Mouse (Mus musculus) kidney, adult 18-20 months (tissue): ENCODE results near the gene Cep164.
"Not testable (repeated sequence)": the region's sequence is repeated elsewhere in the genome, so short reads cannot be mapped to it uniquely, and the experiment has no call there.

ENCODE experiments used
- DNase-seq: peaks from one replicate; pipeline ENCODE4 v3.0.0; 2021

Gene Cep164

GRCm38 (mm10) chr9:45783249-45784069 is 45.0 kb downstream of the Cep164 start:
- DNase-seq: no peak

GRCm38 (mm10) chr9:45779201-45779600 is 49.3 kb downstream of the Cep164 start:
- DNase-seq: no peak

GRCm38 (mm10) chr9:45776176-45776575 is 52.3 kb downstream of the Cep164 start:
- not testable (repeated sequence) for DNase-seq

- no peak for DNase-seq
Observed at GRCm38 (mm10) chr9:45774088-45774487, 54.4 kb downstream of the Cep164 start.

- DNase-seq: no peak
Observed at GRCm38 (mm10) chr9:45769596-45769995, 58.9 kb downstream of the Cep164 start.

GRCm38 (mm10) chr9:45768421-45768820 is 60.1 kb downstream of the Cep164 start:
- no peak for DNase-seq

GRCm38 (mm10) chr9:45767155-45767554 is 61.3 kb downstream of the Cep164 start:
- DNase-seq: no peak

- no peak for DNase-seq
Observed at GRCm38 (mm10) chr9:45766195-45766594, 62.3 kb downstream of the Cep164 start.

- DNase-seq: peak; percentile 66
Observed at GRCm38 (mm10) chr9:45754452-45755091, 73.9 kb downstream of the Cep164 start.

- no peak for DNase-seq
Observed at GRCm38 (mm10) chr9:45749917-45750316, 78.6 kb downstream of the Cep164 start.

GRCm38 (mm10) chr9:45745451-45745850 is 83.0 kb downstream of the Cep164 start:
- DNase-seq: no peak

- no peak for DNase-seq
Observed at GRCm38 (mm10) chr9:45740584-45740980, 87.9 kb downstream of the Cep164 start.

GRCm38 (mm10) chr9:45739702-45740583 is 88.5 kb downstream of the Cep164 start:
- DNase-seq: peak; percentile 5

GRCm38 (mm10) chr9:45739001-45739701 is 89.3 kb downstream of the Cep164 start:
- no peak for DNase-seq

GRCm38 (mm10) chr9:45733246-45733645 is 95.2 kb downstream of the Cep164 start:
- no peak for DNase-seq

- DNase-seq: no peak
Observed at GRCm38 (mm10) chr9:45731851-45732250, 96.6 kb downstream of the Cep164 start.

- no peak for DNase-seq
Observed at GRCm38 (mm10) chr9:45719997-45720396, 108.5 kb downstream of the Cep164 start.
